Mouse (Mus musculus) urinary bladder, postnatal 10 days (tissue): ENCODE measurements around the gene Mmel1.

Experiments used
- DNase-seq: peaks from one replicate; pipeline ENCODE4 v3.0.0; 2022; ENCODE audit warnings: low spot score

Mmel1 gene

GRCm38 (mm10) chr4:154904185-154905071, 35.0 kb downstream of the Mmel1 start:
- no peak for DNase-seq

GRCm38 (mm10) chr4:154907833-154908232, 38.4 kb downstream of the Mmel1 start:
- no peak for DNase-seq

- no peak for DNase-seq
Observed at GRCm38 (mm10) chr4:154908490-154908889, 39.1 kb downstream of the Mmel1 start.

- no peak for DNase-seq
Observed at GRCm38 (mm10) chr4:154910606-154911522, 41.5 kb downstream of the Mmel1 start.

- DNase-seq, result no peak
Observed at GRCm38 (mm10) chr4:154911644-154912043, 42.3 kb downstream of the Mmel1 start.

GRCm38 (mm10) chr4:154913845-154914244, 44.5 kb downstream of the Mmel1 start:
- no peak for DNase-seq

- DNase-seq, result no peak
Observed at GRCm38 (mm10) chr4:154914252-154914651, 44.9 kb downstream of the Mmel1 start.

- DNase-seq, result no peak
Observed at GRCm38 (mm10) chr4:154914707-154915106, 45.3 kb downstream of the Mmel1 start.

GRCm38 (mm10) chr4:154915286-154915685, 45.9 kb downstream of the Mmel1 start:
- no peak for DNase-seq

GRCm38 (mm10) chr4:154916662-154917061, 47.3 kb downstream of the Mmel1 start:
- DNase-seq, result no peak

GRCm38 (mm10) chr4:154922291-154922690, 52.9 kb downstream of the Mmel1 start:
- DNase-seq, result no peak

GRCm38 (mm10) chr4:154922931-154923330, 53.5 kb downstream of the Mmel1 start:
- DNase-seq, result no peak

- DNase-seq, result no peak
Observed at GRCm38 (mm10) chr4:154925413-154925812, 56.0 kb downstream of the Mmel1 start.

- DNase-seq, result no peak
Observed at GRCm38 (mm10) chr4:154926969-154927898, 57.8 kb downstream of the Mmel1 start.

- no peak for DNase-seq
Observed at GRCm38 (mm10) chr4:154927899-154928337, 58.5 kb downstream of the Mmel1 start.

- DNase-seq, result no peak
Observed at GRCm38 (mm10) chr4:154928395-154929087, 59.2 kb downstream of the Mmel1 start, which contains the start of gene Tnfrsf14. Gene Tnfrsf14 (minus strand): TSS chr4:154928563.

GRCm38 (mm10) chr4:154929088-154929660, 59.8 kb downstream of the Mmel1 start:
- DNase-seq, result no peak

- no peak for DNase-seq
Observed at GRCm38 (mm10) chr4:154933306-154933907, 64.0 kb downstream of the Mmel1 start.

GRCm38 (mm10) chr4:154934800-154935199, 65.4 kb downstream of the Mmel1 start:
- DNase-seq, result no peak

- no peak for DNase-seq
Observed at GRCm38 (mm10) chr4:154935788-154936187, 66.4 kb downstream of the Mmel1 start.
